Mouse (Mus musculus): Measurements from ENCODE around the gene Rab17.
A peak's percentile ranks its signal among the peaks of the same experiment; 100 is the strongest.

Rab17 gene

DNA sequence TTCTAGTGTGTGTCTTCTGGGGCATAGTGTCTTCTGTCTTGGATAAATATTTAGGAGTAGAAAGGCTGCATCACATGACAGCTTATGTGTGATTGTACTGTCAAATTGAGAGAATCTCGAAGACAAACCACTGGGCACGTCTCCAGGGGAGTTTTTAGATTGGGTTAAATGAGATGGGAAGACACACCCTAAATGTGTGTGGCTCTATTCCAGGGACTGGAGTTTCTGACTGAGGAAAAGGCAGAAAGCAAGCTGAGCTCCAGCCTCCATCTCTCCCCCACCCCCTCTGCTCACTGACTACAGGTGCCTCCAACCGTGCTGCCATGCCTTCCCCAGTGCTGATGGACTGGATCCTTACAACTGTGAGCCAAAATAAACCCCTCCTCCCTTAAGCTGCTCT, 11.9 kb upstream of the Rab17 start:
- no peak for DNase-seq

GRCm38 (mm10) chr1:90980638-90981330, 11.3 kb upstream of the Rab17 start:
- DNase-seq, result no peak

DNA sequence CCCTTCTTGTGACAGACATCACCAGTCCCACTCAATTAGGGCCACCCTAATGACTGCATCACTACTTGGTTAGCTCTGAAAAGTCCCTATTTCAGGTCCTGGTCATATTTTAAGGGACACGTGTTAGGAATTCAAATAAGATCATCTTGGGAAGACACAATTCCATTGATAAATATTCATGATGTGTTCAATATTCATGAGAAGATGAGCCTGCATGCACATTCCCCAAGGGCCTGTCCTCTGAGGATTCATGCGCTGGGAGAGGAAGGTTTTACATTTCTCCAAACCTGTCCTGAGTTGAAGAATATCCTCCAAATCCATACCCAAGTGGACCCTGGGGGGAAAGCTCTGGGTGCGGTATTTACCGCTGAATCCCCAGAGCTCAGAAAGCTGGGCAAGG, 6.5 kb upstream of the Rab17 start:
- DNase-seq, result no peak

DNA sequence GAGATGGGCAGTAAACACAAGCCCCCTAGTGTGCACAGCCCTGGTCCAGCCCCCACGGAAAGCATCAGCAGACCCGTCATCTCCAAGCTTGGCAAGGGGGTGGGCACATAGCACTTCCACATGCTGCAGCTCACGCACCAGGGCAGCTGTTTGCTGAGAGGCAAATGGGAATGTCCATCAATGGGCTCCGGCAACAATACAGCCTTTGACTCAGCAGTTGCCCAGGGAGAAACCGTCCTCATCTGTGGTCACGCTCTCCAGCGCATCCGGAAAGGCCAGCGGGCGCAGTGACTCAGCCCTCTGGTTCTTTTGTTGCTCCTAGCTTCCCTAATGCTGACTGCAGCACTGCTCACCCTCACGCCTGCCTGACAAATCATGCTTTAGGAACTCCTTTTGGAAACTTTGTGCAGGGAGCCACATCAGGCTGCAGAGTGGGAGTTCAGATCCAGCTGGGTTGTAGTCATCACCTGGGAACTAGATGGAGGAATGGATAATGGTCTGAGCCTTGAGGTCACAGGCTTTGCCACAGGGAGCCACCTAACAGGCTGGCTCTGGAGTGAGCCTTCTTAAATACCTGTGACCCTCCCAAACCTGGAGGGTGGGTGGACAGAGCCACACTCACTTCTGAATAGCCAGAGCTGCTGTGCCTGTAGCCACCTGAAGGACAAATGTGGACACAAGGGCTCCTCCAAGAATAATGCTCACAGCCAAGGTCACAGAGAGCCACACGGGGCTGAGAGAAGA, 5.6 kb upstream of the Rab17 start:
- peak in 1 of 2 experiments; percentile 35 for DNase-seq

GRCm38 (mm10) chr1:90973574-90973911, 4.1 kb upstream of the Rab17 start:
- no peak for DNase-seq

GRCm38 (mm10) chr1:90972911-90973573, 3.6 kb upstream of the Rab17 start:
- DNase-seq, result peak; percentile 93 to 96

- no peak for DNase-seq
Observed at GRCm38 (mm10) chr1:90969881-90970390, 475 bp upstream of the Rab17 start.

DNA sequence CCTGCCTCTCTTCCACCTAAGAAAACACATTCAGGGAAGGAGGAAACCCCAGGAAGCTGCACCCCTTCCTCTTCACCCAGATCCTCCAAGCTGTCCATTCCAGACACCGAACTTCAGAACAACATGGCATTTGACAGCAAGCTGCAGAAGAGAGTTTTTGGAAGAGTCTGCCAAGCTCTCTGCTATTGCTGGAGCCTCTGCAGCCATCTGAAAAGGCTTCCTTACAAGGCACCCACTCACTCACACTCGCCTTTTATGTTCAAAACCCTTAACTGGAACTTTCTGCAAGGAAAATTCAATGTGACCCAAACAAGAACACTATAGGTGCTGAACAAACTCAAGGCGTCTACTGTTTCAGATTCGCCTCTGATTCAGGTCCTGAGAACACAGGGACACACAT, 812 bp downstream of the Rab17 start:
- no peak for DNase-seq

- no peak for DNase-seq
Observed at GRCm38 (mm10) chr1:90967583-90967982, 1.9 kb downstream of the Rab17 start.

GRCm38 (mm10) chr1:90962994-90963393, 6.5 kb downstream of the Rab17 start:
- no peak for DNase-seq

DNA sequence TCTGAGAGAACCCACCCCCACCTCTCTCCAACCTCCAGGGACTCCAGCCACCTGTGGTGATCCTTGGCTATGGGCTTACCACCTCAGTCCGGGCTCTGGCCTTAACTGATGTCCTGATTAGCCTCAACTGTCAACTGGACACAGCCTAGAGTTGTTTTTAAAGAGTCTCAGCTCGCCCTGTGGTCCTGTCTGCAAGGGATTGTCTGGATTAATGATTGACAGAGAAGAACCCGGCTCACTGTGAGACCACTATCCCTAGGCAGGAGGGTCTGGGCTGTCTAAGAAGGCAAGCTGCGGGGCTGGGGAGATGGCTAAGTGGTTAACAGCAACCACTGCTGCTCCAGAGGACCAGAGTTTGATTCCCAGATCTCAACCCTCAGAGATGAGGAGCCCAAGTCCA, 6.9 kb downstream of the Rab17 start:
- DNase-seq, result no peak

- DNase-seq, result peak; percentile 47 to 75
Observed at GRCm38 (mm10) chr1:90956245-90957096, 13.0 kb downstream of the Rab17 start.

- DNase-seq, result no peak
Observed at GRCm38 (mm10) chr1:90953688-90954087, 15.8 kb downstream of the Rab17 start.

- no peak for DNase-seq
Observed at GRCm38 (mm10) chr1:90952808-90953207, 16.7 kb downstream of the Rab17 start, which contains the start of gene Prlh. TSS of gene Prlh (plus strand) at chr1:90953108.

GRCm38 (mm10) chr1:90951670-90952069, 17.8 kb downstream of the Rab17 start:
- DNase-seq, result no peak

- no peak for DNase-seq
Observed at GRCm38 (mm10) chr1:90949309-90949708, 20.2 kb downstream of the Rab17 start.

GRCm38 (mm10) chr1:90947252-90947651, 22.2 kb downstream of the Rab17 start:
- no peak for DNase-seq

GRCm38 (mm10) chr1:90945171-90945570, 24.3 kb downstream of the Rab17 start:
- no peak for DNase-seq

GRCm38 (mm10) chr1:90939980-90940379, 29.5 kb downstream of the Rab17 start:
- DNase-seq, result no peak

DNA sequence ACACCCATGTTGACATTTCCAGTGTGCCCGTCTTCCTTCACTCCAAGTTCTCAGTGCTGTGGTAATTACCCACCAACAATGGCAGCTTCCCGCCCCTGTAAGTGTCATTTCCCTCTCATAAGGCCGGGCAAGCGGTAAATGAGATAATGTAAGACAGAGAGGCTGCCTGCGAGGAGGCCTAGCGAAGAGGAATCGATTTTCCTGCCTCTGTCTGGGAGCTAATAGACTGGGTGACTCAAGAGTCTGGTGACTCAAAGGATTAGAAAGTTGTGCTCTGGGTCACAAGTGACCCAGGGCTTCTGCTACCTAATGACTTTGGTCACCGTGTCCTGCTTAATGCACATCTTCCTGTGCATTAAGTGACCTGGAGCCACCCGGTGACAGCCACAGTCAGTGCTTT, 32.5 kb downstream of the Rab17 start:
- no peak for DNase-seq

GRCm38 (mm10) chr1:90933001-90933400, 36.5 kb downstream of the Rab17 start:
- peak; percentile 72 to 79 for DNase-seq

DNA sequence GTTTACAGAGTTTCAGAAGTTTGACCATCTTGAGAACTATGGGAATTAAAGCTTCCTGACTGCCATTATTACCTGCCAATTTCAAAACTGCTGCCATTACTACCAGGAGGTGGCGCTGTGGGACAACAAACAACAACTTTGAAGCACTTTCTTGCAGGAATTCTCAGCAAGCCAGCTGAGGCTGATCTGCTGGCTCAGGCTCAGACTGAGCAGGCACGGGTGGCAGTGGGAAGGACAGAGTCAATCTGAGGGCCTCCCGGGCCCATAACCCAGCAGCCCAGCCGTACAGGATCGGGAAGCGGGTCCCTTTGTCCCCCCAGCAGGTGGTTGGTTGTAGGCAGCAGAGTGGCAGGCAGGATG, 40.9 kb downstream of the Rab17 start:
- DNase-seq, result peak; percentile 77 to 85
